Mouse (Mus musculus): ENCODE measurements at regions not wholly inside any gene's neighbourhood (a gene's known extent, or its start where the extent isn't known, plus 50 kb on each side); places are given as distances from the start of the nearest gene placed in this dataset.

GRCm38 (mm10) chr15:68719486-68719885 is 2218.8 kb upstream of the Lrrc6 start:
- Histone ChIP-seq H3K27ac (peak overlapping the region; percentile 13), H3K4me3 (no peak overlapping the region)
- intact Hi-C loops (cut with DNase I), result loop anchor here (5.0 kb wide), 2 partner anchors 197 to 287 kb away; no protein-coding TSS in a partner anchor
- no peak for TF ChIP-seq CTCF (IDR thresholded peaks at IDR 0.05)
- no peak for DNase-seq (ENCODE audit: extremely low spot score in 1 of 2, low spot score in 2 of 2)

- peak in 1 of 2 experiments; percentile 19 for DNase-seq (ENCODE audit: extremely low spot score in 1 of 2, low spot score in 2 of 2)
- Histone ChIP-seq H3K4me3 (no peak overlapping the region), H3K27ac (peak overlapping the region; percentile 86)
- intact Hi-C loops (cut with DNase I), result loop anchor here (1.0 to 2.0 kb wide), 3 partner anchors 41 to 135 kb away; no protein-coding TSS in a partner anchor
- no peak for TF ChIP-seq CTCF (IDR thresholded peaks at IDR 0.05)
Observed at GRCm38 (mm10) chr15:68714337-68714736, 2213.6 kb upstream of the Lrrc6 start.

GRCm38 (mm10) chr15:68707306-68707705 is 2206.6 kb upstream of the Lrrc6 start:
- intact Hi-C loops (cut with DNase I), result no loop called here

GRCm38 (mm10) chr15:68695041-68695650 is 2194.4 kb upstream of the Lrrc6 start:
- DNase-seq (ENCODE audit: extremely low spot score in 1 of 2, low spot score in 2 of 2), result no peak
- intact Hi-C loops (cut with DNase I), result no loop called here
- Histone ChIP-seq H3K4me3 (no peak overlapping the region), H3K27ac (peak overlapping the region; percentile 2; the same call in 1 of the 2 replicates)
- TF ChIP-seq CTCF (IDR thresholded peaks at IDR 0.05), result no peak

More at GRCm38 (mm10) chr15:68707306-68707705, 2206.6 kb upstream of the Lrrc6 start:
- no peak overlapping the region for H3K27ac ChIP-seq
- no peak overlapping the region for H3K4me3 ChIP-seq
- no peak for TF ChIP-seq CTCF (IDR thresholded peaks at IDR 0.05)
- DNase-seq (ENCODE audit: extremely low spot score in 1 of 2, low spot score in 2 of 2), result no peak

GRCm38 (mm10) chr15:68667462-68667861 is 2166.8 kb upstream of the Lrrc6 start:
- no peak for TF ChIP-seq CTCF (IDR thresholded peaks at IDR 0.05)
- DNase-seq (ENCODE audit: extremely low spot score in 1 of 2, low spot score in 2 of 2), result no peak
- no peak overlapping the region for H3K4me3 ChIP-seq
- intact Hi-C loops (cut with DNase I), result no loop called here
- no peak overlapping the region for H3K27ac ChIP-seq

- Histone ChIP-seq H3K4me3 (no peak overlapping the region), H3K27ac (no peak overlapping the region)
- no peak for TF ChIP-seq CTCF (IDR thresholded peaks at IDR 0.05)
- intact Hi-C loops (cut with DNase I), result no loop called here
- no peak for DNase-seq (ENCODE audit: extremely low spot score in 1 of 2, low spot score in 2 of 2)
Observed at GRCm38 (mm10) chr15:68665331-68665730, 2164.6 kb upstream of the Lrrc6 start.

- TF ChIP-seq CTCF (IDR thresholded peaks at IDR 0.05), result no peak
- Histone ChIP-seq H3K4me3 (no peak overlapping the region), H3K27ac (no peak overlapping the region)
- intact Hi-C loops (cut with DNase I), result loop anchor here (10.0 kb wide), 3 partner anchors 132 to 212 kb away; no protein-coding TSS in a partner anchor
- no peak for DNase-seq (ENCODE audit: extremely low spot score in 1 of 2, low spot score in 2 of 2)
Observed at GRCm38 (mm10) chr15:68656722-68657121, 2156.0 kb upstream of the Lrrc6 start.

- no peak for TF ChIP-seq CTCF (IDR thresholded peaks at IDR 0.05)
- no peak overlapping the region for H3K4me3 ChIP-seq
- DNase-seq (ENCODE audit: extremely low spot score in 1 of 2, low spot score in 2 of 2), result no peak
- intact Hi-C loops (cut with DNase I), result loop anchor here (2.0 to 10.0 kb wide), 4 partner anchors 76 to 210 kb away; no protein-coding TSS in a partner anchor
- no peak overlapping the region for H3K27ac ChIP-seq
Observed at GRCm38 (mm10) chr15:68655046-68655445, 2154.3 kb upstream of the Lrrc6 start.

- no peak for TF ChIP-seq CTCF (IDR thresholded peaks at IDR 0.05)
- Histone ChIP-seq H3K4me3 (no peak overlapping the region), H3K27ac (no peak overlapping the region)
- intact Hi-C loops (cut with DNase I), result loop anchor here (10.0 kb wide), 3 partner anchors 126 to 206 kb away; no protein-coding TSS in a partner anchor
- no peak for DNase-seq (ENCODE audit: extremely low spot score in 1 of 2, low spot score in 2 of 2)
Observed at GRCm38 (mm10) chr15:68650609-68651008, 2149.9 kb upstream of the Lrrc6 start.

- H3K4me3 ChIP-seq, result no peak overlapping the region
- no peak overlapping the region for H3K27ac ChIP-seq
- intact Hi-C loops (cut with DNase I), result loop anchor here (10.0 kb wide), 3 partner anchors 125 to 205 kb away; no protein-coding TSS in a partner anchor
- no peak for TF ChIP-seq CTCF (IDR thresholded peaks at IDR 0.05)
- no peak for DNase-seq (ENCODE audit: extremely low spot score in 1 of 2, low spot score in 2 of 2)
Observed at GRCm38 (mm10) chr15:68650033-68650432, 2149.3 kb upstream of the Lrrc6 start.

- intact Hi-C loops (cut with DNase I), result no loop called here
- H3K27ac ChIP-seq, result no peak overlapping the region
- no peak overlapping the region for H3K4me3 ChIP-seq
- TF ChIP-seq CTCF (IDR thresholded peaks at IDR 0.05), result no peak
- DNase-seq (ENCODE audit: extremely low spot score in 1 of 2, low spot score in 2 of 2), result no peak
Observed at GRCm38 (mm10) chr15:68646865-68647264, 2146.2 kb upstream of the Lrrc6 start.

GRCm38 (mm10) chr15:68644862-68645261 is 2144.2 kb upstream of the Lrrc6 start:
- no peak for TF ChIP-seq CTCF (IDR thresholded peaks at IDR 0.05)
- Histone ChIP-seq H3K4me3 (no peak overlapping the region), H3K27ac (no peak overlapping the region)
- intact Hi-C loops (cut with DNase I), result no loop called here
- peak in 1 of 2 experiments; percentile 27 for DNase-seq (ENCODE audit: extremely low spot score in 1 of 2, low spot score in 2 of 2)

- Histone ChIP-seq H3K4me3 (no peak overlapping the region), H3K27ac (no peak overlapping the region)
- intact Hi-C loops (cut with DNase I), result no loop called here
- no peak for DNase-seq (ENCODE audit: extremely low spot score in 1 of 2, low spot score in 2 of 2)
- TF ChIP-seq CTCF (IDR thresholded peaks at IDR 0.05), result no peak
Observed at GRCm38 (mm10) chr15:68635633-68636032, 2134.9 kb upstream of the Lrrc6 start.

Data from left cerebral cortex, adult 2 months (tissue).